Mouse (Mus musculus): ENCODE measurements around the gene Ckap4. TPM values are rescaled to one million over a fixed set of nuclear protein-coding genes. Genes with fewer than 3 reads are reported as not detected.

The Ckap4 gene
- total RNA-seq, 1 experiment from 2014 or later = 40.4 TPM

- ATAC-seq (ENCODE audit: extremely low read depth, insufficient number of reproducible peaks, low FRiP score, poor library complexity, severe bottlenecking) = no peak
These were observed 18.6 kb upstream of the Ckap4 start for GRCm38 (mm10) chr10:84552477-84552876.

- ATAC-seq (ENCODE audit: extremely low read depth, insufficient number of reproducible peaks, low FRiP score, poor library complexity, severe bottlenecking) = peak; percentile 31; the same call in 1 of the 2 replicates
These were observed 18.0 kb upstream of the Ckap4 start for GRCm38 (mm10) chr10:84551846-84552245.

- ATAC-seq (ENCODE audit: extremely low read depth, insufficient number of reproducible peaks, low FRiP score, poor library complexity, severe bottlenecking) = peak; percentile 35; the same call in 1 of the 2 replicates
These were observed 16.0 kb upstream of the Ckap4 start for GRCm38 (mm10) chr10:84549920-84550293.

- peak; percentile 11; the same call in 1 of the 2 replicates for ATAC-seq (ENCODE audit: extremely low read depth, insufficient number of reproducible peaks, low FRiP score, poor library complexity, severe bottlenecking)
These were observed 15.5 kb upstream of the Ckap4 start for GRCm38 (mm10) chr10:84549146-84549919.

DNA sequence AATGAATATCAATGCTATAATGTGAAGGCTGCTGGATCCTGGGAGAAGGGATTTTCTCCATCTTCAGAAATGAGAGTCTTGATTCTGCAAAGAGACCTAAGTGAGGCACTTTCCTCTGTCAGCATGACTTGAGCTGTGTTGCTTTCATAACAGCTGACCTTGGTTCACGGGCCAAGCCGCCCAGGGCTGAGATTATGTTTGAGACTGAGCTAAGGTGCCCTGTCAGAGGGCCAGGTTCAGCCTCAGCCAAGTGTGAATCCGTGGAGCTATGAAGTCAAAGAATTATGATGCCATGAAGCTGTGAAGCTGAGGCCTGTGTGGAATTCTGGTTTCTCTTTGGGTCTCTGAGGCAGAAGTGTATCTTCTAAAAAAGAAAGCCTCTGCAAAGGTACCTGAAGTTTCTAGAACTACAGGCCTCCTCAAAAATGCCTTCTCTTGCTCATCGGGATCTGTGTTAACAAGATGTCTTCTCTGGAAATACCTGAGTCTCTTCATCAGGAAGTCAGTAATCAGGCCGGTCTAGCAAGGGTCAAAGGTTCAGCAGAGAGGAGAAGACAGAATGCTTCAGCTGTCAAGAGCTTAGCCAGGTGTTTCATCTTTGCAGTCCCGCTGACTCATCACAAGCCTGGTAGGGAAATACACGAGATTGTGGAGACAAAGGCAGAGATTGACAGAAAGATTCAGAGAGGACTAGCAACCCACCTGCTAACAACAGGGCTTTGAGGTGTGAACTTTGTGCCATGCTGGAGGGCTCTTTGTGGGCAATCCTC lies 11.2 kb upstream of the Ckap4 start:
- ATAC-seq (ENCODE audit: extremely low read depth, insufficient number of reproducible peaks, low FRiP score, poor library complexity, severe bottlenecking) = no peak

- ATAC-seq (ENCODE audit: extremely low read depth, insufficient number of reproducible peaks, low FRiP score, poor library complexity, severe bottlenecking) = 0 out of 2 replicates have a peak, but pooled peaks have one; percentile 19
These were observed 9.2 kb upstream of the Ckap4 start for GRCm38 (mm10) chr10:84542802-84543658.

DNA sequence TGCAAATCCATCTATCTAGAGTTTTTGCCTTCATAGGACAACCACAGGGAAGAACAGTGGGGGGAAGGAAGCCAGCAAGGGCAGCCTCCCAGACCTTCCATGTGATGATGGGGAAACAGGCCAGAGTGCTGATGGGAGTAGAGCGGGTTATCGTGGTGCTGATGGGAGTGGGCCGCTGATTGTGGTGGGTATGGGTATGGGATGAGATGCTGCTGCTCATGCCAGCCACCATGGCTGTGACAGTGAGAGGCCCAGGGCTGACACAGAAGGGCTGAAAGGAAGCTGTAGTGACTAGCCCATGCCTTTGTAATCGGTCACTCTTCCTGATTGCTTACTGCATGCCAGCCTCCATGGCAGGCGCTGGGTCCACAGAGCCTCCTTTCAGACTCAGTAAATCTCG lies 5.8 kb upstream of the Ckap4 start:
- ATAC-seq (ENCODE audit: extremely low read depth, insufficient number of reproducible peaks, low FRiP score, poor library complexity, severe bottlenecking) = no peak

DNA sequence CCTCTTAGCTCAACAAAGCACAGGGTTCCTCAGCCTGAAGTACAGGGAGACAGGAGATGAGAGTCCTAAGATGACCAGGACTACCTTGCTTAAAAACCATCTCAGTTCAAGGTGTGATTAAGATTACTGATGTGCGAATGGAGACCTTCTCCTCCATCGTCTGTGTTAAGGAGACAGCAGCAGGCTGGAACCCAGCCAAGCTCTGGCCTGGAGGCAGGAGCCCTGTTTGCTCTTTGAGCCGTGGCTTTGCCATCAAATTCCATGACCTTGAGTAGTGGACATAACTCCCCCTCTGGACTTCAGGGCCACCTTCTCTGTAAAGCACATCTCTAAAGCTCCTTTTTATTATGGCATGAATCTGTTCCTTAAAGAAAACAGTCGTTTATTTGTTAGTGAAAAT lies 2.0 kb upstream of the Ckap4 start:
- ATAC-seq (ENCODE audit: extremely low read depth, insufficient number of reproducible peaks, low FRiP score, poor library complexity, severe bottlenecking) = no peak

DNA sequence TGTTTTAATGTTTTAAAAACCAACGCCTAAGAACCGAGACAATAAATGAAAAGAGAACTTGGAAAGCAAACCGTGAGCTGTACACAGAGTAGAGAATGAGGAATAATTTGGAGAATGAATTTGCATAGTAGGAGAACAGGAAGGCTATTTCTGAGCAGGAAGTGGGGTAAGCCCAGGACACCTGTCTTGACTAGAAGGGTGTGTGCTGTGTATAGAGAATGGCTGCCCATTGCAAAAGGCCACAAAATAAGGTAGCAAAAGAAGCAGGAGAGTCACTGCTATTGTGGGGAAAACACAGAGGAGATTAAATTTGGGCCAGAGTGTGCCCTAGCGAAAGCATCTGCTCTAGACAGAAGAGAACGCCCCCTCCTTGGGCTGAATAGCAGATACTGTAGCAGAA lies 1.6 kb upstream of the Ckap4 start:
- ATAC-seq (ENCODE audit: extremely low read depth, insufficient number of reproducible peaks, low FRiP score, poor library complexity, severe bottlenecking) = no peak

DNA sequence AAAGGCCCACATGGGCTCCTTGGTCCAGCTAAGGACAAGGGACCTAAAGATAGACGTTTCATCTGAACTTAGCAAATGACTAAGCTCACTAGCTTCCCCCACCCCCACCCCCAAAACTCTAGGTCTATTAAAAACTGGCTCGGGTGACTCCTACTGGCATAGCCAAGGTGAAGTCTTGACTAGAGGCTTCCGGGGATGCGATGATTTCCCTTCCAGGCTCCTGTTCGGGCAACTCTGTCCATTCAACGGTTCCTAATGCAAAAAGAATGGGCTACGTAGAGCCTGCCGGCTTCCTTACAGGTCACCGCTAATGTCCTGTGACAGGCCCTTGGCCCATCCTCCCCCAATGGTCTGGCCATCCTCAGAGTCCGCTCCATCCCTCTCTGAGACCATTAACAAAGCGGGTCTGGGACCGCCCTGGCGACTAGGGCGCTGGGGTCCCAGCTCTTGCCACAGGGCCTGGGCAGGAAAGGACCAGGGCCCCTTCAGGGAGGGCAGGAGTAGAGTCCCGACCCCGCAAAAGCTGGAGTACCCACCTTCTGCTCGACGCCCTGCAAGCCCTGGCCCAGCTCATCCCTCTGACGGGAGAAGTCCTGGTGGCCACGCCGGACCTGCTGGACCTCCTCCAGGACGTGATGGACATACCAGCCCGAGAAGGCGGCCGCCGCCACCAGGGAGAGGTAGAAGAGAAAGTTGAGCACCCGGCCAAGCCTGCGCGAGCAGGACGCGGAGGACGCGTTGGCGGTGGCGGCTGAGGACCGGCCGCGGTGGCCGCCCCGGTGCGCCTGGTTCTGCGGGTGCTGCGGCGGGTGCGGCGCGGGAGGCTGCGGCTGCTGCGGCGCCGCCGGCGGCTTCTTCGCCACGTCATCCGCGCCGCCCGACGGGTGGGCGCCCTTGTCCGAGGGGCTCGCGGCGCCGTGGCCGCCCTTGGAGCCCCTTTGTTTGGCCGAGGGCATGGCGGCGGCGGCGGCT lies 665 bp downstream of the Ckap4 start:
- ATAC-seq (ENCODE audit: extremely low read depth, insufficient number of reproducible peaks, low FRiP score, poor library complexity, severe bottlenecking) = no peak

GRCm38 (mm10) chr10:84532191-84532889 lies 1.5 kb downstream of the Ckap4 start:
- no peak for ATAC-seq (ENCODE audit: extremely low read depth, insufficient number of reproducible peaks, low FRiP score, poor library complexity, severe bottlenecking)

DNA sequence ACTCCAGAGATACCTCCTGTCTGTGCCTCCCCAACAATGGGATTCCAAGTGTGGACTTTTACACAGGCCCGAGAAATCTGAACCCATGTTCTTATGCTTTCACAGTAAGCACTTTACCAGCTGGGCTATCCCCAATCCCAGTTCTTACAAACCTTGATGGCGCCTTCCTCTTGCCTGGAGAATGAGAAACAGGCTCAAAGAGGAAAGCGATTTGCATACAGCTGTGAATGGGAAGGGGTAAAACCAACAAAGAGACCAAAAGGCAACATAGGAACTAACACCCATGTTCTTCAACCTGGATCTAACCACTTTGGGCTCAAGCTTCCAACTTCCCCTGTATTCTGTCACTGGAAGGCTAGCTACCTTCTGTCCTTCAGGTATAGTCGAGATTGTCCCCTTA lies 2.3 kb downstream of the Ckap4 start:
- ATAC-seq (ENCODE audit: extremely low read depth, insufficient number of reproducible peaks, low FRiP score, poor library complexity, severe bottlenecking) = no peak

- ATAC-seq (ENCODE audit: extremely low read depth, insufficient number of reproducible peaks, low FRiP score, poor library complexity, severe bottlenecking) = no peak
These were observed 3.5 kb downstream of the Ckap4 start for GRCm38 (mm10) chr10:84530388-84530787.

- ATAC-seq (ENCODE audit: extremely low read depth, insufficient number of reproducible peaks, low FRiP score, poor library complexity, severe bottlenecking) = no peak
These were observed 6.2 kb downstream of the Ckap4 start for GRCm38 (mm10) chr10:84527631-84528030.

GRCm38 (mm10) chr10:84527070-84527469 lies 6.8 kb downstream of the Ckap4 start:
- ATAC-seq (ENCODE audit: extremely low read depth, insufficient number of reproducible peaks, low FRiP score, poor library complexity, severe bottlenecking) = no peak

DNA sequence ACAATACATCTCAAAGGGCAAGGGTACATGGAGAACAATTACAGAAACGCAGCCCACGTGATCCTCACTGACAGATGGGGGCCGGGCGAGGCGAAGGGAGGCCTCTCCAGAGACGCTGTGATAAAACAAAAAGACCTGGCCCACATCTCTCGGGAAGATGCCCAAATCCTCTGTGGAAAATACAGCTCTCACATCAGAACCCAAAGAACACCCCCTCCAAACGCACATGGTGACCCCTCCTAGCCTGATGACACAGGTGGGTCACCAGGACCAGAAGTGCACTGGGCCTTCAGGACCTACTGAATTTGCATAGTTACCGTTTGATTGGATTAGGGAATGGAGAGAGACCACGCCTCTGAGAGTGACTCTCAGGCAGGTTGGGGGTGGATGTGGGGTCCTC lies 7.4 kb downstream of the Ckap4 start:
- ATAC-seq (ENCODE audit: extremely low read depth, insufficient number of reproducible peaks, low FRiP score, poor library complexity, severe bottlenecking) = no peak

GRCm38 (mm10) chr10:84523682-84524081 lies 10.2 kb downstream of the Ckap4 start:
- ATAC-seq (ENCODE audit: extremely low read depth, insufficient number of reproducible peaks, low FRiP score, poor library complexity, severe bottlenecking) = no peak
